Mouse (Mus musculus) central nervous system, embryonic 14 days (tissue): ENCODE measurements around the gene Serpina10. TPM values are rescaled to one million over a fixed set of nuclear protein-coding genes. Genes with fewer than 3 reads are reported as not detected.

Source experiments
- polyA plus RNA-seq: library from polyadenylated mRNA; depleted of rRNA; stranded (reverse); fragments of >200 nt; gene quantifications from 2 replicates; pipeline ENCODE4 v1.2.3, GENCODE M21; 2012; rRNA removed

Serpina10 gene
- not detected in 2 replicates for polyA plus RNA-seq

DNA sequence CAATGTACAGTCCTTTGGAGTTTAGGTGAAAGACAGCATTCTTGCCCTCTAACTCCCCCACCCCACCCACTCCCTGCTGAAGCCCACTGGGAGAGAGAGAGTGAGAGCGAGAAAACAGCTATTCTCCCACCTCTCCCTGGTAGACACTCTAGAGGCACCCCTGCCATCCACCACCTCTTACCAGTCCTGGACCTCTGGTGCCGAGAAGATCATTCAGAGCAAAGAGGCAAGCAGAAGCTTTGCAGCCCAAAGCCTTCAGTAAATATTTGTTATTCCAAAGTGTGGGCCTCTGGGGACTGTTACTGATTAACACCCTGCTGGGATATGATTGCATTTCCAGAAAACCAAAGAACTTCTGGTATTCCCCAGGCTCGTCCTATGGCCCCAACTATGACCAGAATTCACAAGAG lies at the start of gene Serpina10:
TSS of gene Serpina10 (minus strand) at position 242 of the 410 bp plus-strand sequence.

DNA sequence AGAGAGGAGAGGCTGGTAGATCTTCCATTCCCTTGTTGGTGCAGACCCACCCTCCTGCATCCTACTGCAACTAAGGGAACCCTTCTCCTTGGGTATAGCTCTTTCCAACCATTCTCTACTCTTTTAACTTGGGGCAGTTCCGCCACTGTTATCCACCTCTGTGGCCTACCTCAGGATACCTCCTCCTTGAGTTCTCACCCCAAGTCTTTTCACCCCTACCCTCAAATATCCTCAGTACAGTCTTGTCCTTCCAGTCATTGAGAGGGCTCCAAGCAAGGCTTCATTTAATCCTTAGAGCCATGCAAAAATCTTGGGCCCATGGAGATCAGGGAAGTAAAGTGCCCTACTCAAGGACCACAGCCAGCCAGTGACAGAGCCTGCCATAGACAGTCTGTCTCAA lies 44.8 kb upstream of the Serpina10 start, which contains the start of gene Serpina16:
TSS of gene Serpina16 (minus strand) at position 101 of the 400 bp plus-strand sequence.

DNA sequence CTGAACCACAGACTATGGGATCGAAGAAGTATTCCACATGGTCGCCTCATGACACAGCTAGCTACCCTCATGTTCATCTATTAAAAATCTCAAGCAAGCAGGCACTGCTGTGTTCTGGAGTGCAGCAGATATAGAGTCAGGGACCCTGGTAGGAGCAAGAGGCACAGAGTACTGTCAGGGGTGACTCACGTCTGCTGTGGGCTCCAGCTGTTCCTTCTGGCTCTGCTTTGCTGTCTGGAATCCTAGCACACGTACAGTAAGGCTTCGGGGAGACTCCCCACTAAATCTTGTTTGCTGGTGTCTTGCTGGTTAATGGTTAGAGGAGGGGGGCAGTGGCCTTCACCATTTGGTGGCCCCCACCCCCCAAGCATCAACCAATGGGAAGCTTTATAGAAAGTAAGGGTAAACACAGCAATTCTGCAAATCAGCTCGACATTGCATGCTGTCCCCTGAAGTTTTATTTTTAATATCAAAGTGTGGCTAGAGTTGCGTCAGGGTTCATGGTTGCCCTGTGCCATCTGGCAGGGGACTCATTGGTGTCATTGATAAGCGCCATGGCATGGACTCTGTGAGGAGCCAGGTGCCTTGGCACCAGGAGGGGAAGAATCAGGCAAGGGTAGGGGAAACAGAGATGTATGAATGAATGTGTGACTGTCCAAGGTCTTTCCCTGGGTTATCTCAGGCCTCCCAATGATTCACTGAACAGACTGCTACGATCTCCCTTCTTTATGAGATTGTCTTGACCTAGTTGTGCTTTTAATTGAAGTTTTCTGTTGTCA lies 25.8 kb upstream of the Serpina10 start, which contains the start of gene Serpina6:
TSS of gene Serpina6 (minus strand) at position 365 of the 779 bp plus-strand sequence.

Other genes starting within 250 kb of the Serpina10 start
- gene Otub2, start 242.8 kb downstream of the Serpina10 start, polyA plus RNA-seq, result 14.5 and 15.8 TPM in 2 replicates
- gene 9330161L09Rik, start 223.6 kb downstream of the Serpina10 start, polyA plus RNA-seq, result 1.4 and 1.7 TPM in 2 replicates
- 75.6 and 77.3 TPM in 2 replicates for gene Ddx24, start 205.6 kb downstream of the Serpina10 start, polyA plus RNA-seq
- 17.8 and 30.6 TPM in 2 replicates for gene Ifi27, start 197.2 kb downstream of the Serpina10 start, polyA plus RNA-seq
- gene Ifi27l2a, start 187.8 kb downstream of the Serpina10 start, polyA plus RNA-seq, result 11.9 and 19.5 TPM in 2 replicates
- gene Ifi27l2b, start 174.2 kb downstream of the Serpina10 start, polyA plus RNA-seq, result not detected in 2 replicates
- gene Ppp4r4, start 99.2 kb downstream of the Serpina10 start, polyA plus RNA-seq, result 3.6 and 4.4 TPM in 2 replicates
- gene Serpina6, start 25.8 kb upstream of the Serpina10 start, polyA plus RNA-seq, result 0.11 TPM in 1 of 2 replicates, not detected in the other
- gene Serpina16, start 44.7 kb upstream of the Serpina10 start, polyA plus RNA-seq, result not detected in 2 replicates
- gene Serpina1f, start 64.1 kb upstream of the Serpina10 start, polyA plus RNA-seq, result not detected in 2 replicates
- gene Serpina1d, start 142.1 kb upstream of the Serpina10 start, polyA plus RNA-seq, result not detected in 2 replicates
- gene Serpina1b, start 198.9 kb upstream of the Serpina10 start, polyA plus RNA-seq, result 0.06 and 0.16 TPM in 2 replicates
- gene Serpina1a, start 232.1 kb upstream of the Serpina10 start, polyA plus RNA-seq, result not detected in 2 replicates